Comparison of ENCODE assay signal across 10 mouse cellular contexts in the genomic region with DNA sequence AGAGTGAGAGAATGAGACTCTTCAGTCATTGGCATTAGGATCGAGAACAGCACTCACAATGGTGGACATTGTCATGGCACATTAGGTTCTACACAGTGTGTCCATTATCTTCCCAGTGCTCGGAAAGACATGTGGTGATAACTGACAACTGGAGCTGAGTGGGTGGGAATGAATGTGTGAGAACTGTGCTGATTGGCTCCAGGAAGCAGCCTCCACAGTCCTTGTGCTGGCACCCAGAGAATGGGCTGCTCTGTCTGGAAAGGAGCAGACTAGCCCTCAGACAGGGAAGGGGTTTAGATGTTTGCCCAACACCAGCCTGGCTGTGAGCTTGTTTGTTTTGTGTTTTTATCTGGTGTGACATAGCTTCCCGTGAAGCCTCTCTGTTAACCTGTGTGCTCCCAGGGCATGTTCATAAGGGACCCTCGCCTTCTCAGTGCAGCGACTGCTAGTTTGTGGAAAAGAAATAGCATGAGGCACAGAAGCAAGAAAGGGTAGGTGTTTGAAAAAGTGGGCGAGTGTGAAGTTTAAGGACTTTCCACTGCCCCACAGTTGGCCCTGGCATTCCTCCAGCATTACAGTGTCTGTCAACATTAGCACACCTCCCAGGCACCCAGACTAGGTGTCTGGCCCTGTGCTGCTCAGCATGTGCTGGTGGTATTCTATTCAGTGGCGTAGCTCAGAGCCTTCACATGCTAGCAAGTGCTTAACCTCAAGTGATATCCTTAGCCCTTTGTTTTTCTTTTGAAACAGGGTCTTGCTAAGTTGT. TPM values are rescaled to one million over a fixed set of nuclear protein-coding genes. Genes with fewer than 3 reads are reported as not detected.
DNase-seq lines count a peak whose midpoint lies in the region; ATAC-seq and TF ChIP-seq lines count a peak whose summit lies in the region.
"Had no signal": no experiment of that assay in that cellular context is flagged by ENCODE, and none has a peak within 500 bp of the region (broad histone marks: within the 10 kb centered on the region; RNA-seq: fewer than 3 reads in every experiment).

No protein-coding gene starts in this region.

- WGBS in kidney, adult 2 months: 72% methylated on average over 7 of the region's 7 CpGs
- WGBS in forebrain, postnatal 0 days: 44% methylated on average over 7 of the region's 7 CpGs
- 55% methylated on average over 7 of the region's 7 CpGs for WGBS in midbrain, embryonic 15.5 days

- H3K9ac ChIP-seq in forebrain, postnatal 0 days: no peak overlapping the region
- no peak overlapping the region for H3K9ac ChIP-seq in midbrain, embryonic 15.5 days

- ATAC-seq in forebrain, postnatal 0 days: peak; percentile 89
- ATAC-seq in midbrain, embryonic 15.5 days (replicated peaks): peak; percentile 59
- ATAC-seq: Patski had no signal

- no peak for TF ChIP-seq POLR2A in kidney, adult 2 months (IDR thresholded peaks at IDR 0.05; ENCODE audit: low read depth, low read length)

- no peak overlapping the region for H3K4me2 ChIP-seq in forebrain, postnatal 0 days (ENCODE audit: low read depth)
- no peak overlapping the region for H3K4me2 ChIP-seq in midbrain, embryonic 15.5 days

- no peaks in the 10 kb centered on the region for H3K36me3 ChIP-seq in kidney, adult 2 months (ENCODE audit: control insufficient read depth, insufficient read depth, low read length)
- no peaks in the 10 kb centered on the region for H3K36me3 ChIP-seq in forebrain, postnatal 0 days (ENCODE audit: insufficient read depth)
- no peaks in the 10 kb centered on the region for H3K36me3 ChIP-seq in midbrain, embryonic 15.5 days (replicated peaks)

- H3K27me3 ChIP-seq in kidney, adult 2 months (replicated peaks; ENCODE audit: control insufficient read depth, insufficient read depth, low read length): no peaks in the 10 kb centered on the region
- H3K27me3 ChIP-seq in forebrain, postnatal 0 days (ENCODE audit: insufficient read depth, low read length): no peaks in the 10 kb centered on the region
- H3K27me3 ChIP-seq in midbrain, embryonic 15.5 days (replicated peaks): no peaks in the 10 kb centered on the region
- H3K27me3 ChIP-seq: Patski had no signal

- H3K4me1 ChIP-seq in kidney, adult 2 months (ENCODE audit: control insufficient read depth, insufficient read depth, low read length): no peaks in the 10 kb centered on the region
- peaks cover 8% of the 10 kb centered on the region; the same call in 1 of the 2 replicates for H3K4me1 ChIP-seq in forebrain, postnatal 0 days (ENCODE audit: insufficient read depth)
- no peaks in the 10 kb centered on the region for H3K4me1 ChIP-seq in midbrain, embryonic 15.5 days

- no peak overlapping the region for H3K27ac ChIP-seq in kidney, adult 2 months (ENCODE audit: insufficient read depth, low read depth, low read length)
- no peak overlapping the region for H3K27ac ChIP-seq in forebrain, postnatal 0 days (ENCODE audit: low read depth, low read length)
- no peak overlapping the region for H3K27ac ChIP-seq in midbrain, embryonic 15.5 days

- DNase-seq in kidney, postnatal 10 days: peak; percentile 13
- DNase-seq in kidney, adult 2 months: no peak
- peak; percentile 22 for DNase-seq in forebrain, postnatal 0 days
- DNase-seq in layer of hippocampus, adult 9-11 months: peak; percentile 88
- DNase-seq in cerebellum, postnatal 14 days: no peak
- no peak for DNase-seq in kidney, adult 18-20 months
- DNase-seq in kidney, adult 8-10 months: no peak

- H3K9me3 ChIP-seq in forebrain, postnatal 0 days (ENCODE audit: low read length): no peaks in the 10 kb centered on the region
- no peaks in the 10 kb centered on the region for H3K9me3 ChIP-seq in midbrain, embryonic 15.5 days

- no peak overlapping the region for H3K4me3 ChIP-seq in kidney, adult 2 months (ENCODE audit: insufficient read depth, low read depth, low read length)
- H3K4me3 ChIP-seq in forebrain, postnatal 0 days (ENCODE audit: low read depth, low read length): no peak overlapping the region
- no peak overlapping the region for H3K4me3 ChIP-seq in midbrain, embryonic 15.5 days
- H3K4me3 ChIP-seq: erythroblast, embryonic 14.5 days had no signal

- no peak for TF ChIP-seq CTCF in kidney, adult 2 months (conservative IDR thresholded peaks at IDR 0.05; ENCODE audit: insufficient read depth, insufficient read length, low read depth, low read length)
- TF ChIP-seq CTCF in forebrain, postnatal 0 days (IDR thresholded peaks at IDR 0.05; ENCODE audit: low read depth): no peak

RNA-seq across cellular contexts. Expression of gene Inpp4a, which starts 51.4 kb away (rescaled TPM):
- polyA plus RNA-seq in kidney, adult 2 months (2012; rRNA removed): 7.5 and 7.7 TPM in 2 replicates
- 34.3 and 41.2 TPM in 2 replicates for total RNA-seq in forebrain, postnatal 0 days (2014; rRNA removed)
- 52.0 and 72.1 TPM in 2 replicates for polyA plus RNA-seq in forebrain, postnatal 0 days (2015; fragmentation: Nextera tagmentation; extraction: Ambion mirVana)
- polyA plus RNA-seq in midbrain, embryonic 15.5 days (2015; fragmentation: Nextera tagmentation; extraction: Ambion mirVana): 74.6 and 77.4 TPM in 2 replicates

Comparison
In these comparisons a context has a peak if more than half of its experiments do, and no peak if none do; other contexts are left out.
1. DNase-seq: peak in kidney, postnatal 10 days (single experiment), forebrain, postnatal 0 days (single experiment) and layer of hippocampus, adult 9-11 months (single experiment); none in kidney, adult 2 months (single experiment), cerebellum, postnatal 14 days (0 of 2), kidney, adult 18-20 months (single experiment) and kidney, adult 8-10 months (0 of 2).